Mouse (Mus musculus): Measurements from ENCODE around the gene Ap1m1. TPM values are rescaled to one million over a fixed set of nuclear protein-coding genes. Genes with fewer than 3 reads are reported as not detected.
A peak's percentile ranks its signal among the peaks of the same experiment; 100 is the strongest.

Ap1m1 gene
- polyA plus RNA-seq, 1 experiment from 2014 or later: 207 TPM

DNA sequence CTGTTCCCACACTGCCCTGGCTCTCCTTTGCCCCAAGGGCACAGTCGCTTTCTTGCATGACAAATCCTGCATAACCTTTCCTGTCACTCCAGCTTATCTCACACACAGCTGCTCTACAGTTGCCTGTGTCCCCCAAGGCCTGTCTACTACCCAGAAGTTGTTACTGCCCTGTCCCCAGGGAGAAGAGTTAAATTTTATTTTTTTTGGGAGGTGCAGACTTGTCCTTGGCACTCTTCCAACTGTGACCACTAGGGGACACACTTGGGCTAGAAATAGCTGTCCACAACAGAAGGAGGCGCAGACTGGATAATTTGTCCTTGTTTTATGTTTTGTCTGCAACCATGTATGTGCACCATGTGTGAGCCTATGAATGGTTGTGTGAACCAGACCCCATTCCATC lies 21.2 kb downstream of the Ap1m1 start:
- peak; percentile 70 for ATAC-seq (ENCODE audit: low FRiP score, low read depth)
- Histone ChIP-seq H3K9me3 (no peaks in the 10 kb centered on the region), H3K4me1 (no peaks in the 10 kb centered on the region), H3K4me2 (replicated peaks) (no peak overlapping the region), H3K4me3 (no peak overlapping the region), H3K9ac (no peak overlapping the region), H3K27me3 (replicated peaks) (no peaks in the 10 kb centered on the region), H3K27ac (no peak overlapping the region), H3K36me3 (peaks cover 5% of the 10 kb centered on the region; the same call in 1 of the 2 replicates)
- 35% methylated on average over 2 of the region's 2 CpGs for WGBS

DNA sequence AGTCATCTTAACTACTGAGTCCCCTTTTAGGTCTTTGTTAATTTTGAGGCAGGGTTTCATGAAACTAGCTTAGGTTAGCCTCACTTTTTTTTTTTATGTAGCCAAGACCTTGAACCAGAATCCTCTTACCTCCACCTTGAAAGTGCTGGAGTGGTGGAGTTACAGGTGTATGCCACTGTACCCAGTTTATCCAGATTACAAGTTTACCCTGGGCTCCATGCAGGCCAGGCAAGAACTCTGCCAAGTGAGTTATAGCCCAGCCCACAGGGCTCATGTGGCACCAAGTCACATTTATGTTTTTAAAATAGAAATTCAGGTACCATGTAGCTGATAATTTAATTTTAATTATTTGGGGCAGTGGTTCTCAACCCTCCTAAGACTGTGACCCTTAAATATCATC lies 21.6 kb downstream of the Ap1m1 start:
- H3K9ac ChIP-seq: no peak overlapping the region
- no peaks in the 10 kb centered on the region for H3K27me3 ChIP-seq (replicated peaks)
- H3K36me3 ChIP-seq: peaks cover 5% of the 10 kb centered on the region; the same call in 1 of the 2 replicates
- H3K4me1 ChIP-seq: no peaks in the 10 kb centered on the region
- no peak; the same call in 1 of the 2 replicates for ATAC-seq (ENCODE audit: low FRiP score, low read depth)
- no peak overlapping the region for H3K4me3 ChIP-seq
- H3K4me2 ChIP-seq (replicated peaks): no peak overlapping the region
- H3K27ac ChIP-seq: no peak overlapping the region
- H3K9me3 ChIP-seq: no peaks in the 10 kb centered on the region

GRCm38 (mm10) chr8:72261872-72262271 lies 22.1 kb downstream of the Ap1m1 start:
- no peak overlapping the region for H3K9ac ChIP-seq
- no peak for ATAC-seq (ENCODE audit: low FRiP score, low read depth)
- no peak overlapping the region for H3K4me3 ChIP-seq
- no peaks in the 10 kb centered on the region for H3K9me3 ChIP-seq
- H3K4me2 ChIP-seq (replicated peaks): no peak overlapping the region
- H3K4me1 ChIP-seq: no peaks in the 10 kb centered on the region
- H3K27ac ChIP-seq: no peak overlapping the region
- peaks cover 3% of the 10 kb centered on the region; the same call in 1 of the 2 replicates for H3K36me3 ChIP-seq
- WGBS: 62% methylated on average over 5 of the region's 5 CpGs
- H3K27me3 ChIP-seq (replicated peaks): no peaks in the 10 kb centered on the region

- no peaks in the 10 kb centered on the region for H3K9me3 ChIP-seq
- H3K4me1 ChIP-seq: no peaks in the 10 kb centered on the region
- H3K4me3 ChIP-seq: no peak overlapping the region
- H3K36me3 ChIP-seq: no peaks in the 10 kb centered on the region
- 85% methylated on average over 2 of the region's 2 CpGs for WGBS
- H3K27ac ChIP-seq: no peak overlapping the region
- no peak overlapping the region for H3K9ac ChIP-seq
- ATAC-seq (ENCODE audit: low FRiP score, low read depth): no peak
- H3K27me3 ChIP-seq (replicated peaks): no peaks in the 10 kb centered on the region
- H3K4me2 ChIP-seq (replicated peaks): no peak overlapping the region
Measured at GRCm38 (mm10) chr8:72262756-72263155, 22.9 kb downstream of the Ap1m1 start.

DNA sequence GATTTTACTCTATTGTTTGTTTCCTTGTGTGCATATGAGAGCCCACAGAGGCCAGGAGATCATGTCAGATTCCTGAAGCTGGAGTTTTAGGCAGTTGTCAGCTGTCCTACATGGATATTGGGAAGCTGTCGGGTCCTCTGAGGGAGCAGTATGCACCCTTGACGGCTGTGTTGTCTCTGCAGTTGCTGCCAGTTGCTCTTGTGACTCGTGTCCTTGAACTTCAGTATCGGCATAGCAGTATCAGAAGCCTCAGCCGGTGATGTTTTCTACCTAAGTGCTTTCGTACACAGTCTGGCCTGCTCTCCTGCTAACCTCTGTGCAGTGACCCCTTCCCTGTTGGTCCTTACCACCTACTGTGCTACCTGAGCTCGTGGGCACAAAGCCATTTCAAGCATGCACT lies 23.6 kb downstream of the Ap1m1 start:
- Histone ChIP-seq H3K9ac (no peak overlapping the region), H3K4me1 (no peaks in the 10 kb centered on the region), H3K36me3 (no peaks in the 10 kb centered on the region), H3K4me3 (no peak overlapping the region), H3K27ac (no peak overlapping the region), H3K9me3 (no peaks in the 10 kb centered on the region), H3K4me2 (replicated peaks) (no peak overlapping the region), H3K27me3 (replicated peaks) (no peaks in the 10 kb centered on the region)
- whole genome bisulfite sequencing: 78% methylated on average over 7 of the region's 7 CpGs
- ATAC-seq (ENCODE audit: low FRiP score, low read depth): no peak

- no peaks in the 10 kb centered on the region for H3K36me3 ChIP-seq
- H3K27ac ChIP-seq: no peak overlapping the region
- 67% methylated on average over 6 of the region's 7 CpGs for WGBS
- H3K4me1 ChIP-seq: no peaks in the 10 kb centered on the region
- ATAC-seq (ENCODE audit: low FRiP score, low read depth): no peak
- no peak overlapping the region for H3K4me2 ChIP-seq (replicated peaks)
- H3K27me3 ChIP-seq (replicated peaks): no peaks in the 10 kb centered on the region
- no peaks in the 10 kb centered on the region for H3K9me3 ChIP-seq
- H3K4me3 ChIP-seq: no peak overlapping the region
- no peak overlapping the region for H3K9ac ChIP-seq
Measured at GRCm38 (mm10) chr8:72265342-72265741, 25.5 kb downstream of the Ap1m1 start.

GRCm38 (mm10) chr8:72266671-72267070 lies 26.9 kb downstream of the Ap1m1 start:
- no peaks in the 10 kb centered on the region for H3K36me3 ChIP-seq
- H3K9ac ChIP-seq: no peak overlapping the region
- no peak overlapping the region for H3K4me2 ChIP-seq (replicated peaks)
- H3K27ac ChIP-seq: no peak overlapping the region
- H3K9me3 ChIP-seq: no peaks in the 10 kb centered on the region
- ATAC-seq (ENCODE audit: low FRiP score, low read depth): no peak
- H3K27me3 ChIP-seq (replicated peaks): no peaks in the 10 kb centered on the region
- H3K4me1 ChIP-seq: no peaks in the 10 kb centered on the region
- no peak overlapping the region for H3K4me3 ChIP-seq

DNA sequence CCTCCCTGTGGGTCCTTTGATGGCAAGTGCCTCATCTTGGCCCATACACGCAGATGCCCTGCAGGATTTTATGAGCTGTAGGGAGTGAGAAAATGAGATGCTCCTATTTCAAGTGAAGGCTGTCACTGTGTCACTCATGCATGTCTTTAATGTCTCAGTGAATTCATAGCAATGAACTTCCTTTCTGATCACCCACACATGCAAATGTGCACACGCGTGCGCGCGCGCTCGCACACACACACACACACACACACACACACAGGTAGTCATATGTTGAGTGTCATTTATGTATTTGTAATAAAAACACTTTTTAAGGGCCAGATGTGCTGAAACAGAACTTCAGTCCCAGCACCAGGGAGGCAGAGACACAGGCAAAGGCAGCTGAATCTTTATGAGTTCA lies 27.3 kb downstream of the Ap1m1 start:
- H3K4me2 ChIP-seq (replicated peaks): no peak overlapping the region
- no peak for ATAC-seq (ENCODE audit: low FRiP score, low read depth)
- H3K9me3 ChIP-seq: no peaks in the 10 kb centered on the region
- WGBS: 100% methylated on average over 8 of the region's 8 CpGs
- H3K4me1 ChIP-seq: no peaks in the 10 kb centered on the region
- no peaks in the 10 kb centered on the region for H3K27me3 ChIP-seq (replicated peaks)
- H3K9ac ChIP-seq: no peak overlapping the region
- no peak overlapping the region for H3K4me3 ChIP-seq
- no peaks in the 10 kb centered on the region for H3K36me3 ChIP-seq
- no peak overlapping the region for H3K27ac ChIP-seq

- no peak overlapping the region for H3K4me2 ChIP-seq (replicated peaks)
- H3K36me3 ChIP-seq: no peaks in the 10 kb centered on the region
- no peak overlapping the region for H3K27ac ChIP-seq
- H3K4me1 ChIP-seq: no peaks in the 10 kb centered on the region
- H3K9ac ChIP-seq: no peak overlapping the region
- H3K9me3 ChIP-seq: no peaks in the 10 kb centered on the region
- H3K27me3 ChIP-seq (replicated peaks): no peaks in the 10 kb centered on the region
- H3K4me3 ChIP-seq: no peak overlapping the region
- WGBS: 82% methylated on average over 15 of the region's 15 CpGs
- ATAC-seq (ENCODE audit: low FRiP score, low read depth): no peak
Measured at GRCm38 (mm10) chr8:72268356-72268755, 28.5 kb downstream of the Ap1m1 start.

GRCm38 (mm10) chr8:72270606-72271005 lies 30.8 kb downstream of the Ap1m1 start:
- Histone ChIP-seq H3K9ac (no peak overlapping the region), H3K4me3 (no peak overlapping the region), H3K27ac (no peak overlapping the region), H3K9me3 (no peaks in the 10 kb centered on the region), H3K36me3 (no peaks in the 10 kb centered on the region), H3K4me2 (replicated peaks) (no peak overlapping the region), H3K27me3 (replicated peaks) (no peaks in the 10 kb centered on the region), H3K4me1 (no peaks in the 10 kb centered on the region)
- WGBS: 87% methylated on average over 12 of the region's 12 CpGs
- ATAC-seq (ENCODE audit: low FRiP score, low read depth): no peak

DNA sequence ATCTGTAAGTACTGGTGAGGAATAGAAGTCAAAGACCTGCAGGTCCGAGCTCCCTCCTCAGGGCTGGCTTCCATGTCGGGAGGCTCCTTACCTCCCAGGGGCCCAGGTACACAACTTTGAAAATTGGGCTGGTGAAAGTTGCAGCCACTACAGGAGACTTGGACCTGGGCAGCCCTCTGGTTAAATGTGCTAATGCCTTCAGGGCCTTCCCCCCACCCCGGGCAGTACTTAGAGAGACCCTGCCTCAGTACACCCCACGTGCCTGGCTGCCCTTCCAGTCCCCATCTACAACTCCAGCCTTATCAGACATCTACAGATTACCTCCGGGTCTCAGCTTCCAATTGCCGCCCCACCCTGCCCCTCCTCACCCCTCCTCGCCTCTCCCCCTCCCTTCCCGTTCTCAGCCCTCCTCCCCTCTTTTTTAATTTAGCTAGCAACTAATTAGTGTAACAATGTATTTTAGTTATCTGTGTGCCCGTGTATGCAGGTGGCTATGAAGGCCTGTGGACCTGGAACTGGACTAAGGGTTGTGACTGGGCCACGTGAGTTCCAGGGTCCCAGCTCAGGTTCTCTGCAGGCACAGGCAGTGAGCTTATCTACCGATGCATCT lies 31.3 kb downstream of the Ap1m1 start:
- Histone ChIP-seq H3K27me3 (replicated peaks) (no peaks in the 10 kb centered on the region), H3K27ac (no peak overlapping the region), H3K4me1 (no peaks in the 10 kb centered on the region), H3K4me2 (replicated peaks) (no peak overlapping the region), H3K36me3 (no peaks in the 10 kb centered on the region), H3K9me3 (no peaks in the 10 kb centered on the region), H3K9ac (no peak overlapping the region), H3K4me3 (no peak overlapping the region)
- ATAC-seq (ENCODE audit: low FRiP score, low read depth): no peak
- 82% methylated on average over 11 of the region's 11 CpGs for WGBS

GRCm38 (mm10) chr8:72271691-72272090 lies 31.9 kb downstream of the Ap1m1 start:
- Histone ChIP-seq H3K27ac (no peak overlapping the region), H3K4me3 (no peak overlapping the region), H3K36me3 (no peaks in the 10 kb centered on the region), H3K4me1 (no peaks in the 10 kb centered on the region), H3K27me3 (replicated peaks) (no peaks in the 10 kb centered on the region), H3K9me3 (no peaks in the 10 kb centered on the region), H3K4me2 (replicated peaks) (no peak overlapping the region), H3K9ac (no peak overlapping the region)
- ATAC-seq (ENCODE audit: low FRiP score, low read depth): no peak
- 74% methylated on average over 3 of the region's 3 CpGs for WGBS

DNA sequence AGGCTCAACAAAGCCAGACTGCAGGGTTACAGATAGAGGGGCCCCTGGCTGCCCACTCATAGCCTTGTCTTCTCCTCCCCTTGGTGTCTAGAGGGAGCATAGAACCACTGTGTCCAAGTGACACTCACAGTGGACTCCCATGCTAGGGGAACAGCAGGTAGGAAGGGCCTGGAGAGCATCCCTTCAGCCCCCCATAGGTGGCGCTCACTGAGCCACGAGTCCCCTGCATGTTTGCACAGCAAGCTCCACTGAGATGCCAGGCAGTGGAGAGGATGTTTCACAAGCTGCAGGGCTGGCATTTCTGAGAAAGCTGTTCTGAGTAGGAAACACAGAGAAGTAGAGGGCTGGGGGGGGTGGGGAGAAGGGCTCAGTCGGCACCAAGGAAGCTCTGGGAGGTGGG lies 32.5 kb downstream of the Ap1m1 start:
- 20% methylated on average over 3 of the region's 3 CpGs for WGBS
- Histone ChIP-seq H3K4me3 (no peak overlapping the region), H3K27me3 (replicated peaks) (no peaks in the 10 kb centered on the region), H3K4me1 (no peaks in the 10 kb centered on the region), H3K27ac (no peak overlapping the region), H3K9me3 (no peaks in the 10 kb centered on the region), H3K36me3 (no peaks in the 10 kb centered on the region), H3K9ac (no peak overlapping the region), H3K4me2 (replicated peaks) (no peak overlapping the region)
- ATAC-seq (ENCODE audit: low FRiP score, low read depth): 0 out of 2 replicates have a peak, but pooled peaks have one; percentile 13

All from neural tube, embryonic 12.5 days (tissue).